Mouse (Mus musculus) heart, embryonic 15.5 days (tissue): ENCODE results near the gene Scaper. TPM values are rescaled to one million over a fixed set of nuclear protein-coding genes. Genes with fewer than 3 reads are reported as not detected.
A peak's percentile ranks its signal among the peaks of the same experiment; 100 is the strongest.

Source experiments
- ATAC-seq: fragments of 200-750 bp; cut with Nextera tagmentation; replicated peaks from 2 replicates; pipeline ENCODE4 v1.8.0; 2017; ENCODE audit warnings: low read depth, moderate TSS enrichment; ENCODE audit not compliant: insufficient number of reproducible peaks, insufficient read depth, low FRiP score
- H3K27ac ChIP-seq: fragments of 300-500 bp; sonication (generic); 2 replicates; pipeline ENCODE4 v1.5.1; 2015; ENCODE audit warnings: mild to moderate bottlenecking, inconsistent platforms
- H3K27me3 ChIP-seq: fragments of 300-500 bp; sonication (generic); 2 replicates; pipeline ENCODE4 v1.6.1; 2015; ENCODE audit warnings: inconsistent platforms
- H3K36me3 ChIP-seq: fragments of 300-500 bp; sonication (generic); 2 replicates; pipeline ENCODE4 v1.6.1; 2015; ENCODE audit warnings: mild to moderate bottlenecking, inconsistent platforms
- H3K4me1 ChIP-seq: fragments of 300-500 bp; sonication (generic); replicated peaks from 2 replicates; pipeline ENCODE4 v1.6.1; 2015; ENCODE audit warnings: inconsistent platforms
- H3K4me2 ChIP-seq: fragments of 300-500 bp; sonication (generic); 2 replicates; pipeline ENCODE4 v1.6.1; 2015; ENCODE audit warnings: inconsistent platforms, mild to moderate bottlenecking, moderate library complexity
- H3K4me3 ChIP-seq: fragments of 300-500 bp; sonication (generic); 2 replicates; pipeline ENCODE4 v1.5.1; 2015; ENCODE audit warnings: mild to moderate bottlenecking, inconsistent platforms
- H3K9ac ChIP-seq: fragments of 300-500 bp; sonication (generic); 2 replicates; pipeline ENCODE4 v1.6.1; 2015; ENCODE audit warnings: mild to moderate bottlenecking, inconsistent platforms
- H3K9me3 ChIP-seq: fragments of 300-500 bp; sonication (generic); replicated peaks from 2 replicates; pipeline ENCODE4 v1.6.1; 2016; ENCODE audit warnings: inconsistent platforms
- WGBS: fragments of 180-500 bp; shearing (Covaris S2); methylation state at CpG from one replicate; pipeline ENCODE4 v1.1.7; 2015; ENCODE audit warnings: mixed read lengths; 5-methylcytosine and 5-hydroxymethylcytosine counted together
- polyA plus RNA-seq: library from polyadenylated mRNA; unstranded; fragments of >200 nt; fragmentation: Nextera tagmentation; extraction: Ambion mirVana; gene quantifications from 2 replicates; pipeline ENCODE4 v1.2.1, GENCODE M21; 2015

The Scaper gene
- polyA plus RNA-seq, 1 experiment from 2014 or later, result 8.5 TPM

- Histone ChIP-seq H3K9me3 (no peaks in the 10 kb centered on the region), H3K27ac (no peak within 1 kb of the TSS), H3K4me1 (peaks cover 27% of the 10 kb centered on the region), H3K4me3 (peak within 1 kb of the TSS; percentile 56), H3K4me2 (0 out of 2 replicates have a peak within 1 kb of the TSS, but pooled peaks have one; percentile 11), H3K9ac (no peak within 1 kb of the TSS), H3K27me3 (peaks cover 65% of the 10 kb centered on the region), H3K36me3 (no peaks in the 10 kb centered on the region)
- ATAC-seq, result no peak
- WGBS, result 15% methylated on average over 4 of the region's 4 CpGs
Observed at GRCm38 (mm10) chr9:55538377-55538776, 399.5 kb downstream of the Scaper start, which contains the start of gene Isl2. Gene Isl2 (plus strand): TSS chr9:55538672.

- H3K4me2 ChIP-seq, result no peak overlapping the region
- H3K27ac ChIP-seq, result no peak overlapping the region
- H3K9me3 ChIP-seq, result no peaks in the 10 kb centered on the region
- no peaks in the 10 kb centered on the region for H3K36me3 ChIP-seq
- no peak overlapping the region for H3K9ac ChIP-seq
- peaks cover 8% of the 10 kb centered on the region for H3K4me1 ChIP-seq
- WGBS, result 23% methylated on average over 3 of the region's 3 CpGs
- peaks cover 48% of the 10 kb centered on the region for H3K27me3 ChIP-seq
- H3K4me3 ChIP-seq, result no peak overlapping the region
- ATAC-seq, result no peak
Observed at GRCm38 (mm10) chr9:55535907-55536306, 402.0 kb downstream of the Scaper start.

- no peak overlapping the region for H3K27ac ChIP-seq
- H3K9ac ChIP-seq, result no peak overlapping the region
- 0 out of 2 replicates have a peak, but pooled peaks cover 9% of the 10 kb centered on the region for H3K27me3 ChIP-seq
- H3K36me3 ChIP-seq, result no peaks in the 10 kb centered on the region
- no peaks in the 10 kb centered on the region for H3K9me3 ChIP-seq
- H3K4me2 ChIP-seq, result no peak overlapping the region
- H3K4me1 ChIP-seq, result no peaks in the 10 kb centered on the region
- ATAC-seq, result no peak
- no peak overlapping the region for H3K4me3 ChIP-seq
- 41% methylated on average over 4 of the region's 4 CpGs for WGBS
Observed at GRCm38 (mm10) chr9:55525716-55526115, 412.2 kb downstream of the Scaper start.

- no peaks in the 10 kb centered on the region for H3K36me3 ChIP-seq
- WGBS, result under 1% methylated on average over 47 of the region's 47 CpGs
- peak within 1 kb of the TSS; percentile 94 for H3K27ac ChIP-seq
- ATAC-seq, result peak; percentile 99
- peak within 1 kb of the TSS; percentile 78 for H3K4me2 ChIP-seq
- H3K9me3 ChIP-seq, result no peaks in the 10 kb centered on the region
- H3K9ac ChIP-seq, result peak within 1 kb of the TSS; percentile 92
- H3K4me1 ChIP-seq, result peaks cover 19% of the 10 kb centered on the region
- H3K4me3 ChIP-seq, result peak within 1 kb of the TSS; percentile 88
- peaks cover 12% of the 10 kb centered on the region for H3K27me3 ChIP-seq
Observed at GRCm38 (mm10) chr9:55512027-55512543, 425.8 kb downstream of the Scaper start, which contains the start of gene Etfa. Gene Etfa (minus strand): TSS chr9:55512243.

GRCm38 (mm10) chr9:55511521-55511993, 426.4 kb downstream of the Scaper start:
- 0% methylated on average over 32 of the region's 32 CpGs for WGBS

GRCm38 (mm10) chr9:55510651-55511235, 427.2 kb downstream of the Scaper start:
- WGBS, result 78% methylated on average over 10 of the region's 10 CpGs
- peaks cover 21% of the 10 kb centered on the region for H3K4me1 ChIP-seq
- H3K27ac ChIP-seq, result peak overlapping the region; percentile 94; the same call in 1 of the 2 replicates
- no peak overlapping the region for H3K9ac ChIP-seq
- peak overlapping the region; percentile 78 for H3K4me2 ChIP-seq
- no peak for ATAC-seq
- no peaks in the 10 kb centered on the region for H3K9me3 ChIP-seq
- H3K27me3 ChIP-seq, result peaks cover 12% of the 10 kb centered on the region
- H3K4me3 ChIP-seq, result peak overlapping the region; percentile 88
- H3K36me3 ChIP-seq, result no peaks in the 10 kb centered on the region

More at GRCm38 (mm10) chr9:55511521-55511993, 426.4 kb downstream of the Scaper start:
- peak overlapping the region; percentile 78 for H3K4me2 ChIP-seq
- peaks cover 12% of the 10 kb centered on the region for H3K27me3 ChIP-seq
- H3K4me1 ChIP-seq, result peaks cover 19% of the 10 kb centered on the region
- no peaks in the 10 kb centered on the region for H3K9me3 ChIP-seq
- H3K36me3 ChIP-seq, result no peaks in the 10 kb centered on the region
- peak overlapping the region; percentile 92 for H3K9ac ChIP-seq
- H3K4me3 ChIP-seq, result peak overlapping the region; percentile 88
- peak; percentile 79 for ATAC-seq
- H3K27ac ChIP-seq, result peak overlapping the region; percentile 94

GRCm38 (mm10) chr9:55509731-55510130, 428.2 kb downstream of the Scaper start:
- Histone ChIP-seq H3K36me3 (no peaks in the 10 kb centered on the region), H3K4me1 (peaks cover 29% of the 10 kb centered on the region), H3K4me3 (no peak overlapping the region), H3K9ac (no peak overlapping the region), H3K27ac (no peak overlapping the region), H3K4me2 (peak overlapping the region; percentile 7; the same call in 1 of the 2 replicates), H3K9me3 (no peaks in the 10 kb centered on the region), H3K27me3 (peaks cover 11% of the 10 kb centered on the region)
- WGBS, result 73% methylated on average over 1 of the region's 1 CpGs
- ATAC-seq, result no peak

- Histone ChIP-seq H3K27ac (no peak overlapping the region), H3K4me3 (no peak overlapping the region), H3K36me3 (no peaks in the 10 kb centered on the region), H3K4me1 (peaks cover 29% of the 10 kb centered on the region), H3K27me3 (peaks cover 2% of the 10 kb centered on the region), H3K9me3 (no peaks in the 10 kb centered on the region), H3K9ac (no peak overlapping the region), H3K4me2 (no peak overlapping the region)
- 69% methylated on average over 4 of the region's 4 CpGs for WGBS
- no peak for ATAC-seq
Observed at GRCm38 (mm10) chr9:55508701-55509100, 429.2 kb downstream of the Scaper start.

GRCm38 (mm10) chr9:55507922-55508321, 430.0 kb downstream of the Scaper start:
- Histone ChIP-seq H3K9me3 (no peaks in the 10 kb centered on the region), H3K9ac (no peak overlapping the region), H3K36me3 (no peaks in the 10 kb centered on the region), H3K27me3 (no peaks in the 10 kb centered on the region), H3K4me2 (no peak overlapping the region), H3K4me3 (no peak overlapping the region), H3K4me1 (peaks cover 29% of the 10 kb centered on the region), H3K27ac (no peak overlapping the region)
- WGBS, result 69% methylated on average over 3 of the region's 3 CpGs
- no peak for ATAC-seq

Other genes with a start within 250 kb of the Scaper start
- not detected in 2 replicates for gene 4930563M21Rik, start 72.4 kb upstream of the Scaper start, polyA plus RNA-seq
- gene Rcn2, start 103.7 kb upstream of the Scaper start, polyA plus RNA-seq, result 123 and 130 TPM in 2 replicates
- 1.8 and 3.3 TPM in 2 replicates for gene Pstpip1, start 151.8 kb upstream of the Scaper start, polyA plus RNA-seq
- 378 and 426 TPM in 2 replicates for gene Tspan3, start 227.4 kb upstream of the Scaper start, polyA plus RNA-seq